Mouse (Mus musculus): ENCODE data around the gene Ndufa10.

DNA sequence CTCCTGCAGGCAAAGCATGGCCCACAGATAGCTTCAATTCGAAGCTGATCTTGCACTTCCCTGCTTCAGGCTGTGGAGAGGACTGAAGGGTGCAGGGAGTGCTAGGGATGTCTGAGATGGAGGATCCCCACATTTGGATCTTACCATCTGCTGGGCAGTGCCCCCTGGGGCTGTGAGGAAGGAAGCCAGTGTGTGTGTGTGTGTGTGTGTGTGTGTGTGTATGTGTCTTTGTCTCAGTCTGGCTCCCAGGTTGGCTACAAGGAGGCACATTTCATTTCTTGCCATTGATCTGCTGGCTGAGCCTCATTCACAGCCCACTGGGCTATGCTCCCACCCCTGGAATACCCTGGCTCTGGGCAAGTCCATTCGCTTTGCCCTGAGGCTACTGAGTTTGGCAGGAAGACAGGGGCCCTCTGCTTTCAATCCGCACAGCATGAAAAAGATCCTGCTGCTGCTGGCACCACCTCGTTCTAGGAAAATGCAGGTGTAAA is 36.8 kb downstream of the Ndufa10 start:
- no peak for TF ChIP-seq EP300 (IDR thresholded peaks at IDR 0.05; ENCODE audit: low read depth)
- no peak for TF ChIP-seq CTCF (IDR thresholded peaks at IDR 0.05; ENCODE audit: low read depth)
